Mouse (Mus musculus) embryo, embryonic 11 days (tissue): ENCODE data around the gene Flii.
A peak's percentile ranks its signal among the peaks of the same experiment; 100 is the strongest.

Experiments
- DNase-seq: peaks from one replicate; pipeline ENCODE4 v3.0.0-alpha.2; 2015

Gene Flii

GRCm38 (mm10) chr11:60712639-60713255 lies 14.3 kb downstream of the Flii start:
- no peak for DNase-seq

- no peak for DNase-seq
These were observed 15.0 kb downstream of the Flii start for GRCm38 (mm10) chr11:60712040-60712439.

GRCm38 (mm10) chr11:60711218-60711617 lies 15.8 kb downstream of the Flii start:
- no peak for DNase-seq

- no peak for DNase-seq
These were observed 17.3 kb downstream of the Flii start for GRCm38 (mm10) chr11:60709481-60710465.

GRCm38 (mm10) chr11:60708631-60709030 lies 18.4 kb downstream of the Flii start:
- DNase-seq = no peak

- no peak for DNase-seq
These were observed 19.4 kb downstream of the Flii start for GRCm38 (mm10) chr11:60707672-60708071.

- DNase-seq = no peak
These were observed 20.2 kb downstream of the Flii start for GRCm38 (mm10) chr11:60706696-60707480.

- DNase-seq = no peak
These were observed 21.0 kb downstream of the Flii start for GRCm38 (mm10) chr11:60706076-60706475.

GRCm38 (mm10) chr11:60705255-60705654 lies 21.8 kb downstream of the Flii start:
- DNase-seq = no peak

- no peak for DNase-seq
These were observed 22.8 kb downstream of the Flii start for GRCm38 (mm10) chr11:60704023-60704880.

GRCm38 (mm10) chr11:60703131-60703530 lies 23.9 kb downstream of the Flii start:
- DNase-seq = peak; percentile 86

- no peak for DNase-seq
These were observed 25.5 kb downstream of the Flii start for GRCm38 (mm10) chr11:60701611-60702010.

GRCm38 (mm10) chr11:60700320-60701185 lies 26.5 kb downstream of the Flii start:
- DNase-seq = peak; percentile 24

GRCm38 (mm10) chr11:60699524-60700075 lies 27.5 kb downstream of the Flii start, which contains the start of gene Llgl1:
Gene Llgl1, plus strand, starts transcription at chr11:60699723.
- DNase-seq = peak; percentile 97

- peak; percentile 89 for DNase-seq
These were observed 28.1 kb downstream of the Flii start for GRCm38 (mm10) chr11:60698806-60699523.

- DNase-seq = peak; percentile 54
These were observed 29.5 kb downstream of the Flii start for GRCm38 (mm10) chr11:60697561-60697960.

- DNase-seq = no peak
These were observed 30.9 kb downstream of the Flii start for GRCm38 (mm10) chr11:60696165-60696564.
